Mouse (Mus musculus) layer of hippocampus, postnatal 25 days (tissue): ENCODE measurements around the gene Ppp1r27. TPM values are rescaled to one million over a fixed set of nuclear protein-coding genes. Genes with fewer than 3 reads are reported as not detected.
"Not testable (repeated sequence)": the region's sequence is repeated elsewhere in the genome, so short reads cannot be mapped to it uniquely, and the experiment has no call there.

Experiments used
- DNase-seq, 2 experiments: peaks; one replicate each; pipeline ENCODE4 v3.0.0; 2022; ENCODE audit warnings: mixed read lengths in 2 of 2, low spot score in 1 of 2; ENCODE audit errors: extremely low spot score in 1 of 2
- total RNA-seq, 2 experiments: library from RNA; stranded (reverse); gene quantifications; 2 replicates each; pipeline ENCODE4 v1.2.3; 2021

Ppp1r27 gene
- total RNA-seq, result not detected

- no peak for DNase-seq
Observed at GRCm38 (mm10) chr11:120550810-120551440, at the start of gene Ppp1r27. TSS of gene Ppp1r27 (minus strand) at chr11:120551132.

GRCm38 (mm10) chr11:120600716-120601115 is 49.8 kb upstream of the Ppp1r27 start:
- no peak for DNase-seq

- DNase-seq, result no peak
Observed at GRCm38 (mm10) chr11:120598990-120599549, 48.1 kb upstream of the Ppp1r27 start.

- peak; percentile 84 to 85 for DNase-seq
Observed at GRCm38 (mm10) chr11:120598283-120598989, 47.5 kb upstream of the Ppp1r27 start, which contains the start of the genes Alyref and Anapc11. TSS of gene Alyref (minus strand) at chr11:120598365. TSS of gene Anapc11 (plus strand) at chr11:120598421.

GRCm38 (mm10) chr11:120597240-120598235 is 46.6 kb upstream of the Ppp1r27 start:
- DNase-seq, result no peak

- DNase-seq, result no peak
Observed at GRCm38 (mm10) chr11:120588531-120588930, 37.6 kb upstream of the Ppp1r27 start.

GRCm38 (mm10) chr11:120583937-120584336 is 33.0 kb upstream of the Ppp1r27 start:
- DNase-seq, result no peak

GRCm38 (mm10) chr11:120582982-120583293 is 32.0 kb upstream of the Ppp1r27 start:
- DNase-seq, result not testable (repeated sequence)

GRCm38 (mm10) chr11:120582268-120582981 is 31.5 kb upstream of the Ppp1r27 start:
- DNase-seq, result no peak

GRCm38 (mm10) chr11:120581490-120582267 is 30.7 kb upstream of the Ppp1r27 start, which contains the start of gene Arhgdia:
TSS of gene Arhgdia (minus strand) at chr11:120581624.
- DNase-seq, result peak; percentile 80 to 89

GRCm38 (mm10) chr11:120580871-120581331 is 30.0 kb upstream of the Ppp1r27 start:
- peak; percentile 30 to 37 for DNase-seq

- DNase-seq, result no peak
Observed at GRCm38 (mm10) chr11:120580190-120580589, 29.3 kb upstream of the Ppp1r27 start.

GRCm38 (mm10) chr11:120579316-120580107 is 28.6 kb upstream of the Ppp1r27 start:
- DNase-seq, result peak; percentile 68 to 81

GRCm38 (mm10) chr11:120578694-120579243 is 27.8 kb upstream of the Ppp1r27 start:
- DNase-seq, result no peak

GRCm38 (mm10) chr11:120578024-120578693 is 27.2 kb upstream of the Ppp1r27 start:
- DNase-seq, result no peak

GRCm38 (mm10) chr11:120577211-120578023 is 26.5 kb upstream of the Ppp1r27 start:
- peak in 1 of 2 experiments; percentile 12 for DNase-seq
